Mouse (Mus musculus): Measurements from ENCODE around the gene Snapc3. TPM values are rescaled to one million over a fixed set of nuclear protein-coding genes. Genes with fewer than 3 reads are reported as not detected.
"Not testable (repeated sequence)": the region's sequence is repeated elsewhere in the genome, so short reads cannot be mapped to it uniquely, and the experiment has no call there.

The Snapc3 gene
- total RNA-seq, 1 experiment = 47.8 TPM

DNA sequence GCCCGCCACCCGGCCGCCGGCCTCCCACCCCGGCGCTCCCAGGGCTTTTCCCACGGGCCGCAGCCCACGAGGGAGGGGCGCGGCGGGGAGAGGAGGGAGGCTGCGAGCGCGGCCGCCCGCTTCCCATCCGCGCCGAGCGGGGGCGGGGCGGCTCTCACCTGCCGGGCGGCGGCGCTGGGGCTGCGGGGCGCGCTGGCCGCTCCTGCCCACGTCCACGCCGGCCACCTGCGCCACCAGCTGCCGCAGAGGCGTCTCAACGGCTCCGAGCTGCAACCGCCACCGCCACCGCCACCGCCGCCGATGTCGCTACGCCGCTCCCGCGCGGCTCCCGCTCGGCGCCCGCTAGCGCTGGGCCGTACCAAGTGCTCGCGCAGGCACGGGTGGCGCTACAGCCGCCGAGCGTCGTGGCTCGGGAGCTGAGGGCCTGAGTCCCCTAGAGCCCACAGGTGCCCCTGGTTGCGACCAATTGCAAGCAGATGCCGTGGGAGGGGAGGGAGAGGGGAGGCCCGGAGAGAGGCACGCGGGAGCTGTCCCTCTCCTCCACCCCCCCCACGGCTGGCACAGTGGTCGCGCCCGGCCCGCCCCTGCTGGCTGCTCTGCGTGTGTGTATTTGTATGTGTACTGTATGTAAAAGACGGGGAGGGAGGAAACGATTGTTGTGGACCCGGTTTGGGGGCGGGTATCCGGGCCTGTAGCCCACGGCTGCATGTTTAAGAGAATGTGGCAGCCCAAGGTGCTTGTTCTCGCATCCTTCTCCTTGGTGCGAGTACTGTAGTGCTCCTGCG is 68.8 kb downstream of the Snapc3 start, which contains the start of gene Psip1:
TSS of gene Psip1 (minus strand) at position 343 of the 785 bp plus-strand sequence.
- peak within 1 kb of the TSS; percentile 99 for H3K9ac ChIP-seq (ENCODE audit: insufficient read depth, low read depth, low read length, poor library complexity, severe bottlenecking)
- no peaks in the 10 kb centered on the region for H3K9me3 ChIP-seq (ENCODE audit: control insufficient read depth, insufficient read depth, low read depth, low read length)
- H3K4me1 ChIP-seq (ENCODE audit: control insufficient read depth in 2 of 2, insufficient read depth in 2 of 2, low read length in 2 of 2, poor library complexity in 1 of 2) = peaks cover 7 to 9% of the 10 kb centered on the region in 2 experiments
- peaks cover 16% of the 10 kb centered on the region for H3K36me3 ChIP-seq (ENCODE audit: control insufficient read depth, insufficient read depth, low read length, poor library complexity, severe bottlenecking)
- TF ChIP-seq HCFC1 (IDR thresholded peaks at IDR 0.05; ENCODE audit: borderline replicate concordance, insufficient read depth, low read length) = 0 out of 2 replicates have a peak, but pooled peaks have one; percentile 37
- TF ChIP-seq CHD2 (IDR thresholded peaks at IDR 0.05; ENCODE audit: low read depth, low read length) = no peak
- in situ Hi-C loops (cut with MboI; ENCODE audit: low sequenced_read_pairs in 2 of 2, unreplicated experiment in 2 of 2) = no loop called here
- H3K27ac ChIP-seq (ENCODE audit: insufficient read depth, low read depth, low read length, poor library complexity, severe bottlenecking) = peak within 1 kb of the TSS; percentile 98
- H3K4me3 ChIP-seq (ENCODE audit: insufficient read depth in 1 of 2, low read depth in 1 of 2, low read length in 2 of 2, poor library complexity in 1 of 2, severe bottlenecking in 1 of 2) = peak within 1 kb of the TSS; percentile 76 to 96
- peak; percentile 61 for DNase-seq (ENCODE audit: low read depth, low spot score)

DNA sequence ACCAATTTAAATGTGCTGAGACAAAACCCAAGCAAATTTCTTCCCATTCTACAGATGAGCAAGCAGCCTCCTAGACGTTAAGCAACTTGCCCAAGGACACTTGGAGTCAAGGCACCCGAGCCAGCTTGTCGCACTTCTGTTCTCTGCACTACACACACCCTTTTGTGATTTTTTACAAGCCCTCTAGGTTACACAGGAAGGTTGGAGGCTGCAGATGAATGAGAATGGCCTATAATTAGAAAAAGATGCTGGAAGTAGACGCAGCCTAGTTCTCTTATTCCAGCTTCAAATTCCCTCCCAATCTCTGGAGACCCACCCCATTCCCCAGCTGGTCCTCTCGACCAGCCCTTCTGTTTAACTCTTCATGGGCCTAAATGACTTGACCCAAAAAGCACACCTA is 71.6 kb downstream of the Snapc3 start:
- TF ChIP-seq ZC3H11A (IDR thresholded peaks at IDR 0.05; ENCODE audit: borderline replicate concordance, low read depth, low read length) = no peak
- TF ChIP-seq HCFC1 (IDR thresholded peaks at IDR 0.05; ENCODE audit: borderline replicate concordance, insufficient read depth, low read length) = no peak
- TF ChIP-seq ZNF384 (IDR thresholded peaks at IDR 0.05; ENCODE audit: low read depth, low read length) = no peak
- no peak for TF ChIP-seq MAFK (IDR thresholded peaks at IDR 0.05; ENCODE audit: insufficient read depth, low read depth, low read length)
- no peak for TF ChIP-seq CHD2 (IDR thresholded peaks at IDR 0.05; ENCODE audit: low read depth, low read length)
- H3K9me3 ChIP-seq (ENCODE audit: control insufficient read depth, insufficient read depth, low read depth, low read length) = no peaks in the 10 kb centered on the region
- DNase-seq (ENCODE audit: low read depth, low spot score) = no peak
- H3K4me3 ChIP-seq (ENCODE audit: insufficient read depth in 1 of 2, low read depth in 1 of 2, low read length in 2 of 2, poor library complexity in 1 of 2, severe bottlenecking in 1 of 2) = 0 out of 4 replicates have a peak overlapping the region, but pooled peaks of 1 of the 2 experiments have one; percentile 15
- H3K36me3 ChIP-seq (ENCODE audit: control insufficient read depth, insufficient read depth, low read length, poor library complexity, severe bottlenecking) = peaks cover 6% of the 10 kb centered on the region
- no peak overlapping the region; the same call in 1 of the 2 replicates for H3K9ac ChIP-seq (ENCODE audit: insufficient read depth, low read depth, low read length, poor library complexity, severe bottlenecking)
- H3K4me1 ChIP-seq (ENCODE audit: control insufficient read depth in 2 of 2, insufficient read depth in 2 of 2, low read length in 2 of 2, poor library complexity in 1 of 2) = peaks cover 5 to 9% of the 10 kb centered on the region in 2 experiments
- in situ Hi-C loops (cut with MboI; ENCODE audit: low sequenced_read_pairs in 2 of 2, unreplicated experiment in 2 of 2) = no loop called here
- H3K27ac ChIP-seq (ENCODE audit: insufficient read depth, low read depth, low read length, poor library complexity, severe bottlenecking) = peak overlapping the region; percentile 72; the same call in 1 of the 2 replicates

DNA sequence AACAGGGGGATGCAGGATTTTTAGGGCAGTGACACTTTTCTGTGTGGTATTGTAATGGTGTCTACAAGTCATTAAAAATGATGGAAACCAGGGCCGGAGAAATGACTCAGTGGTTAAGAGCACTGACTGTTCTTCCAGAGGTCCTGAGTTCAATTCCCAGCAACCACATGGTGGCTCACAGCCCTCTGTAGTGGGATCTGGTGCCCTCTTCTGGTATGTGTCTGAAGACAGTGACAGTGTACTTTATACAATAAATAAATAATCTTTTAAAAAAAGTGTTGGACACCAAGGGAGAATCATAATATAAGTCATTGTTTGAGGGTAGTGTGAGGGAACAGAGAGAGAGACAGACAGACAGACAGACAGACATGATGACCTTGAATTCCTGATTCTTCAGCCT is 75.6 kb downstream of the Snapc3 start:
- H3K9ac ChIP-seq (ENCODE audit: insufficient read depth, low read depth, low read length, poor library complexity, severe bottlenecking) = no peak overlapping the region
- H3K27ac ChIP-seq (ENCODE audit: insufficient read depth, low read depth, low read length, poor library complexity, severe bottlenecking) = no peak overlapping the region
- peaks cover 3% of the 10 kb centered on the region in 2 experiments; a peak in 3 of 4 replicates for H3K4me1 ChIP-seq (ENCODE audit: control insufficient read depth in 2 of 2, insufficient read depth in 2 of 2, low read length in 2 of 2, poor library complexity in 1 of 2)
- TF ChIP-seq CHD2 (IDR thresholded peaks at IDR 0.05; ENCODE audit: low read depth, low read length) (no peak), MAFK (IDR thresholded peaks at IDR 0.05; ENCODE audit: insufficient read depth, low read depth, low read length) (no peak), ZC3H11A (IDR thresholded peaks at IDR 0.05; ENCODE audit: borderline replicate concordance, low read depth, low read length) (no peak), HCFC1 (IDR thresholded peaks at IDR 0.05; ENCODE audit: borderline replicate concordance, insufficient read depth, low read length) (no peak), ZNF384 (IDR thresholded peaks at IDR 0.05; ENCODE audit: low read depth, low read length) (no peak)
- H3K4me3 ChIP-seq (ENCODE audit: insufficient read depth in 1 of 2, low read depth in 1 of 2, low read length in 2 of 2, poor library complexity in 1 of 2, severe bottlenecking in 1 of 2) = no peak overlapping the region
- no peak for DNase-seq (ENCODE audit: low read depth, low spot score)
- H3K36me3 ChIP-seq (ENCODE audit: control insufficient read depth, insufficient read depth, low read length, poor library complexity, severe bottlenecking) = no peaks in the 10 kb centered on the region
- no peaks in the 10 kb centered on the region for H3K9me3 ChIP-seq (ENCODE audit: control insufficient read depth, insufficient read depth, low read depth, low read length)
- in situ Hi-C loops (cut with MboI; ENCODE audit: low sequenced_read_pairs in 2 of 2, unreplicated experiment in 2 of 2) = no loop called here

DNA sequence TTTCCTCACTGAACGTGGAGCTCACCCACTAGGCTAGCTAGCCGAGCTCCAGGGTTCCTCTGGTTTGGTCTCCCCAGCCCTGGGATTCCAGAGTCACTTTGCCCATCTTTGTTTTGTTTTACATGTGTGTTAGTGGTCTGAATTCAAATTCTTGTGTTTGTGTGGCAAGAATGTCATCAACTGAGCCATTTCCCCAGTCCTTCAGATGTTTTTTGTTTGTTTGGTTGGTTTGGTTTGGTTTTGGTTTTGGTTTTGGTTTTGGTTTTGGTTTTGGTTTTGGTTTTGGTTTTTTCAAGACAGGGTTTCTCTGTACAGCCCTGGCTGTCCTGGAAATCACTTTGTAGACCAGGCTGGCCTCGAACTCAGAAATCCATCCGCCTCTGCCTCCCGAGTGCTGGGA is 79.5 kb downstream of the Snapc3 start:
- H3K36me3 ChIP-seq (ENCODE audit: control insufficient read depth, insufficient read depth, low read length, poor library complexity, severe bottlenecking); H3K4me3 ChIP-seq (ENCODE audit: insufficient read depth in 1 of 2, low read depth in 1 of 2, low read length in 2 of 2, poor library complexity in 1 of 2, severe bottlenecking in 1 of 2); in situ Hi-C loops (cut with MboI; ENCODE audit: low sequenced_read_pairs in 2 of 2, unreplicated experiment in 2 of 2); H3K4me1 ChIP-seq (ENCODE audit: control insufficient read depth in 2 of 2, insufficient read depth in 2 of 2, low read length in 2 of 2, poor library complexity in 1 of 2); DNase-seq (ENCODE audit: low read depth, low spot score); H3K27ac ChIP-seq (ENCODE audit: insufficient read depth, low read depth, low read length, poor library complexity, severe bottlenecking); H3K9ac ChIP-seq (ENCODE audit: insufficient read depth, low read depth, low read length, poor library complexity, severe bottlenecking); H3K9me3 ChIP-seq (ENCODE audit: control insufficient read depth, insufficient read depth, low read depth, low read length): not testable (repeated sequence)
